Mouse (Mus musculus) hindbrain, embryonic 16.5 days (tissue): ENCODE measurements around the gene Rd3. TPM values are rescaled to one million over a fixed set of nuclear protein-coding genes. Genes with fewer than 3 reads are reported as not detected.

Experiments
- ATAC-seq: fragments of 200-750 bp; cut with Nextera tagmentation; 2 replicates; pipeline ENCODE4 v1.8.0; 2017; ENCODE audit warnings: moderate TSS enrichment, moderate library complexity
- H3K27ac ChIP-seq: fragments of 300-500 bp; sonication (generic); 2 replicates; pipeline ENCODE4 v1.5.1; 2014; ENCODE audit warnings: low read depth, mild to moderate bottlenecking, control low read depth, low read length, moderate library complexity
- H3K27me3 ChIP-seq: fragments of 300-500 bp; sonication (generic); replicated peaks from 2 replicates; pipeline ENCODE4 v1.6.1; 2014; ENCODE audit warnings: low read length; ENCODE audit not compliant: control insufficient read depth, insufficient read depth
- H3K36me3 ChIP-seq: fragments of 300-500 bp; sonication (generic); 2 replicates; pipeline ENCODE4 v1.6.1; 2014; ENCODE audit warnings: mild to moderate bottlenecking, low read length, moderate library complexity, mixed read lengths; ENCODE audit not compliant: control insufficient read depth, insufficient read depth
- H3K4me1 ChIP-seq: fragments of 300-500 bp; sonication (generic); 2 replicates; pipeline ENCODE4 v1.6.1; 2014; ENCODE audit warnings: low read depth, low read length; ENCODE audit not compliant: control insufficient read depth, insufficient read depth
- H3K4me2 ChIP-seq: fragments of 300-500 bp; sonication (generic); 2 replicates; pipeline ENCODE4 v1.6.1; 2014; ENCODE audit warnings: mild to moderate bottlenecking, low read length, control low read depth, moderate library complexity
- H3K4me3 ChIP-seq: fragments of 300-500 bp; sonication (generic); 2 replicates; pipeline ENCODE4 v1.5.1; 2014; ENCODE audit warnings: mild to moderate bottlenecking, low read length, control low read depth, moderate library complexity
- H3K9ac ChIP-seq: fragments of 300-500 bp; sonication (generic); 2 replicates; pipeline ENCODE4 v1.6.1; 2014; ENCODE audit warnings: low read depth, mild to moderate bottlenecking, control low read depth, low read length, moderate library complexity
- H3K9me3 ChIP-seq: fragments of 300-500 bp; sonication (generic); 2 replicates; pipeline ENCODE4 v1.6.1; 2014; ENCODE audit warnings: mild to moderate bottlenecking, low read length, moderate library complexity; ENCODE audit not compliant: control insufficient read depth
- WGBS: fragments of 180-500 bp; shearing (Covaris S2); extraction: QIAGEN DNeasy Blood & Tissue Kit; methylation state at CpG from one replicate; pipeline ENCODE4 v1.1.7; 2014; 5-methylcytosine and 5-hydroxymethylcytosine counted together
- polyA plus RNA-seq: library from polyadenylated mRNA; unstranded; fragments of >200 nt; fragmentation: Nextera tagmentation; extraction: Ambion mirVana; gene quantifications from 2 replicates; pipeline ENCODE4 v1.2.1, GENCODE M21; 2015

Gene Rd3
- polyA plus RNA-seq = 3.7 and 4.1 TPM in 2 replicates

DNA sequence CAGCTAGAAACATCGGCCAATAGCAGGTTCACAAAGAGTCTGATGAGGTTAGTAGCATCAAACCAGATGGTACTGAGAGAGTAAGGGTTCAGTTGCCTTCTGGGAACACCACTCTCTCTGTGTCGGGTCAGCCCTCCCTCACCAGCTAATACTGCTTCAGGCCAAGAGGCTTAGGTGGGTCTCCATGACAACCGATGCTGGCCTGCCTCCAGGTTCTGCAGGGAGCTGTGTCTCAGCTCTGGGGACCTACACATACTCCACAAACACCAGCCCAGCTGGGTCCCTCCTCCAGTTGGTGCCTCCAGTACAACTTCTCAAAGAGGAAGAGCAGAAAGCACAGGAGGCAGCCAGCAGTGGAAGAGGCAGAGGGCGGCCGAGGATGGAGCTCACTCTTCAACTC is at the start of gene Rd3:
TSS of gene Rd3 (plus strand) at position 184 of the 400 bp plus-strand sequence.
- H3K4me3 ChIP-seq = no peak within 1 kb of the TSS
- no peaks in the 10 kb centered on the region for H3K36me3 ChIP-seq
- H3K9ac ChIP-seq = no peak within 1 kb of the TSS
- no peak within 1 kb of the TSS for H3K27ac ChIP-seq
- no peaks in the 10 kb centered on the region for H3K9me3 ChIP-seq
- no peaks in the 10 kb centered on the region for H3K27me3 ChIP-seq
- 35% methylated on average over 5 of the region's 5 CpGs for WGBS
- ATAC-seq = peak; percentile 61
- peaks cover 9% of the 10 kb centered on the region for H3K4me1 ChIP-seq
- no peak within 1 kb of the TSS for H3K4me2 ChIP-seq

DNA sequence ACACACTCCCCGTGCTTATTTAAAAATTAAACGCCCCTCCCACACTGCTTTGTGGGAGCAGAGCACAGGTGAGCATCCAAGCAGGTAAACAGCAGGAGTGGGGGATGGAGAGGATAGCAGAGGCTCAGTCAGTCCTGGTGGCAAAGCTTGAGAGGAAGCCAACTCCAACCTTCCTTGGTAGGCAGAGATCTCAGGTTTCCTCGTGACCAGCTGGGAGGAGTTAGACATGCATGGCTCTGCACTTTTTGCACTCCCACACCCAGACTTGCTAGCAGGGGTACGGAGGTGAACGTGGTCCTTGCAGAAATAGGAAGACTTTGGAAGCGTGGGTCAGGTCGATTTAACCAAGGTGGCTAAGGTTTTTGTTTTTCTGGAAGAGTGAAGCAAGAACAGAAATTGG is 48.8 kb upstream of the Rd3 start:
- Histone ChIP-seq H3K4me1 (no peaks in the 10 kb centered on the region), H3K27ac (no peak overlapping the region), H3K9me3 (no peaks in the 10 kb centered on the region), H3K4me2 (no peak overlapping the region), H3K9ac (no peak overlapping the region), H3K27me3 (no peaks in the 10 kb centered on the region), H3K36me3 (no peaks in the 10 kb centered on the region), H3K4me3 (no peak overlapping the region)
- no peak for ATAC-seq
- WGBS = 83% methylated on average over 7 of the region's 7 CpGs

DNA sequence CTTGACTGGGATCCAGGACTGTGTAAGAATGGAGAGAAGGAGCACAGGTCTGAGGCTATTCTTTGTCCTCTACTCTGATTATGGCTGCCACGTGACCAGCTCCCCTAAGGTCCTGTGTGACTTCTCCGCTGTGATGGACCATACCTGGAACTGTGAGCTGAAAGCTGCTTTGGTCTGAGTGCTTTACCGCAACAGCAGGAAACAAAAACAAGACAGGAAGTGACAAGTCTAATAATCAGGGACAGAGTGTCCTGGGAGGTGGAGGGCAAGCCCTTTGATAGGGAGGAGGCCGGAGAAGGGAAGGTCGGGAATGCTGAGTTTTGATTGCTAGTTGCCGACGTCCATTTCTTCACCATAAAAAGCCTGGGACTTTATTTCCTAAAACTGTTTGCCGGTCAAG is 48.1 kb upstream of the Rd3 start:
- Histone ChIP-seq H3K9ac (no peak overlapping the region), H3K4me3 (no peak overlapping the region), H3K4me2 (no peak overlapping the region), H3K36me3 (no peaks in the 10 kb centered on the region), H3K27ac (no peak overlapping the region), H3K4me1 (no peaks in the 10 kb centered on the region), H3K27me3 (no peaks in the 10 kb centered on the region), H3K9me3 (no peaks in the 10 kb centered on the region)
- 80% methylated on average over 8 of the region's 8 CpGs for WGBS
- ATAC-seq = no peak

DNA sequence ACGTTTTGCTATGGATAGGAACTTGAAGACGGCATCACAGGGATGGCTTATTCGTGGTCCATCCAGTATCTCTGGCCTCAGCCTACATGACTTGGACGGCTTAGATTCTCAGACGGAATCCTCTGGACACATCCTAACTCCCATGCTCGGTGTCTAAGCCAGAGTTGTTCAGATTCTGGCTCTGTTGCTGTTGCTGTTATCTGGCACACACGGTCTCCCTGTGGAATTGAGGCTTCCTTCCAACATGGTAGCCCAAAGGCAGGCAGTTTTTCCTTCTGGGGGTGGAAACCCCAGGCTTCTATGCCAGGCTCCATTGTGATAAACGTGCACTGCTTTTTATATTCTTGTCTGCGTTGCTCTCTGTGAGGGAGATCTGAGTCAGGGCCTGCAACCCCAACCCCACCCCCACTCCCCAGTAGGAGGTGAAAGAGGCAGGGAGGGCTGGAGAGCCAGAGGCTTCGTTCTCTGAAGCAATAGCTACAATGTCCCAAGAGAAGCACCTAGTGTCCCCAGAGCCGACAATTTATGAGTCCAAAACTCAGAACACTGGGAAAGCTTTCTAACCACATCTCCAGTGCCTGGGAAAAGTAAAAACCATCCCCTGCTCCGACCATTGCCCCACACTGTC is 47.2 kb upstream of the Rd3 start:
- no peak for ATAC-seq
- Histone ChIP-seq H3K4me3 (no peak overlapping the region), H3K9me3 (no peaks in the 10 kb centered on the region), H3K4me1 (no peaks in the 10 kb centered on the region), H3K9ac (no peak overlapping the region), H3K27ac (no peak overlapping the region), H3K4me2 (no peak overlapping the region), H3K27me3 (no peaks in the 10 kb centered on the region), H3K36me3 (no peaks in the 10 kb centered on the region)
- WGBS = 67% methylated on average over 12 of the region's 12 CpGs

DNA sequence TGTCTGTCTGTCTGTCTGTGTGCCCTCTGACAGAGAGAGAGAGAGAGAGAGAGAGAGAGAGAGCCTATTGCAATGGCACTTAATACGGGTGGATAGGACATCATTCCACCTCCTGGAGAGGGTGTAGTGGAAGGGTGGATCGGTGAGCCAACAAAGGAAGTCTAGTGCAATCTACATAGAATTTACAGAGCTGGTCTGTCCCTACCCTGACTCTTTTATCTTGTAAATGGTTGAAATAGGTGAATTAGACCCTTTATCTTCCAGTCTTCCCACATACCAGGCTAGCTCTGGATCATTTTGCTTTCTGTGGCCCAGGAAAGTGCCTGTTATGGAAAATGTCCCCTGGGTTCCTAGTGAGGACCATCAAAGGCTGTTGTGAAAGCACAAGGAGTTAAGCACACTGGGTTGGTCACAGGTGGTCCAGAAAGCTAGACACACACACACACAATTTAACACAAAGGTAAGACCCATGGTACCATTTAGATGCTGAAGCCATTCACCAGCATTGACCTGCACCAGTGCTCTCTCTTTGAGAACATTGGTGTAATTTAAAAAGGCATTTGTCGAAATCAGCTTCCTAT is 46.6 kb upstream of the Rd3 start:
- no peak for ATAC-seq
- no peaks in the 10 kb centered on the region for H3K9me3 ChIP-seq
- H3K27me3 ChIP-seq = no peaks in the 10 kb centered on the region
- no peak overlapping the region for H3K4me3 ChIP-seq
- H3K9ac ChIP-seq = no peak overlapping the region
- no peak overlapping the region for H3K27ac ChIP-seq
- WGBS = 76% methylated on average over 3 of the region's 3 CpGs
- no peaks in the 10 kb centered on the region for H3K4me1 ChIP-seq
- H3K4me2 ChIP-seq = no peak overlapping the region
- H3K36me3 ChIP-seq = no peaks in the 10 kb centered on the region

DNA sequence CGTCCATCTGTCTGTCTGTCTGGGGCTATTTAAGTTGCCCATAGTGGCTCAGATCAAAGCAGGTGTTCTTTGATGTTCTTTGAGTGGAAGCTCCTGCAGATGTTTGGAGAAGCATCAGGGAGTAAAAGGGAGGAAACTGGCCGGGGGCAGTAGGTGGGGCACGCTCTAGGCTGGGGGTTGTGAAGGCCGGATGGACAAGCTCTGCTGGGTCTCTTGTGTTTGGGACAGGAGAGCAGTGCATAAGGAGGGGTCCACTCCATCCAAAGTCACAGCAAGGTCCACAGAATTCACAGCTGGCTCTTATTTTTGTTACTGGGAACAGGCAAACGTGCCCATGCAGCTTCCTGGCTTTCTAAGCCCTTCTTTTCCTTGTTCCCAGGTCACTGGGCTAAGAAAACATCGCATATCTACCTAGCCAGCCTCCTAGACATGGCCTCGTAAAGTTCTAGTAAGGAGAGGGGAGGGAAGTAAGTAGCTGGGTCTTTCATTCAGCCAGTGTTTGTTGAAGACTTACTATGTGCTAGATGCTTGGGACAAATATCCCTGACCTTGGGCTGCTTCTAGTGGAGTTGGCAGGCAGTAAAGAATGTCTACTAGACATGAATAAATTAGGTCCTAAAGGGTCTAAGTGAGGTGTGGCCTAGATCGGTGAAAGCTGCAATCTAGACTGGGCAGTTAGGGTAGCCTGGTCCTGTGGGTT is 44.7 kb upstream of the Rd3 start:
- H3K4me2 ChIP-seq = no peak overlapping the region
- 69% methylated on average over 8 of the region's 8 CpGs for WGBS
- ATAC-seq = no peak
- no peak overlapping the region for H3K9ac ChIP-seq
- H3K4me3 ChIP-seq = no peak overlapping the region
- H3K4me1 ChIP-seq = no peaks in the 10 kb centered on the region
- no peak overlapping the region for H3K27ac ChIP-seq
- H3K9me3 ChIP-seq = no peaks in the 10 kb centered on the region
- H3K27me3 ChIP-seq = no peaks in the 10 kb centered on the region
- no peaks in the 10 kb centered on the region for H3K36me3 ChIP-seq

DNA sequence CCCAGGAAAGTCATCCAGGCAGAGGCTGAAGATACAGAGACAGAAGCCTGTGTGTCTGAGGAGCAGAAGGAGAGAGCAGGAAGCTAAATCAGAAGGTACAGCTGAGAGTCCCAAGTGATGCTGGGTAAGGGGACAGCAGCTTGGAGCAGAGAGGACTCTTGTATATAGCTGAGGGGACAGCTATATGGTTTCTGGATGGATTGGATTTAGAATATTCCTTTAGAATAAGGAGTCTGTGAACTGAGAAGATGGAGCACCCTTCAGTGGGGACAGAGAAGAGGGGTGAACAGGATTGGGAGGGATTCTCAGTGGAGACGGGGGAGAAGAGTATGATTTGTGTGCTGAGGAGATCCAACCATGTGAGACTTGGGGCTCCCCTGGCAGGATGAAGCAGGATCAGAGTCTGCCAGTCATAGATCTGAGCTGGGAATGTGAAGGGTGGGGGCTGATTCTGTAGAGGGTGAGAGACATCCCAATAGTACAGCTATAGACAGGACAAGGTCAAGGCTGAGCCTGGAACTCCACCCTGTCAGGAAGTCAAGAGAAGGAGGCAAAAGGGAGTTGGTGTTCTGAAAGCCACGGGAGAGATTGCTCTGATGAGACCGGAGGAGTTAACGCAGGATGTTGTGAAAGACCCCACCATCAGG is 44.1 kb upstream of the Rd3 start:
- ATAC-seq = no peak
- Histone ChIP-seq H3K9me3 (no peaks in the 10 kb centered on the region), H3K4me2 (no peak overlapping the region), H3K36me3 (no peaks in the 10 kb centered on the region), H3K4me1 (no peaks in the 10 kb centered on the region), H3K4me3 (no peak overlapping the region), H3K27ac (no peak overlapping the region), H3K27me3 (no peaks in the 10 kb centered on the region), H3K9ac (no peak overlapping the region)
- WGBS = 76% methylated on average over 4 of the region's 4 CpGs

DNA sequence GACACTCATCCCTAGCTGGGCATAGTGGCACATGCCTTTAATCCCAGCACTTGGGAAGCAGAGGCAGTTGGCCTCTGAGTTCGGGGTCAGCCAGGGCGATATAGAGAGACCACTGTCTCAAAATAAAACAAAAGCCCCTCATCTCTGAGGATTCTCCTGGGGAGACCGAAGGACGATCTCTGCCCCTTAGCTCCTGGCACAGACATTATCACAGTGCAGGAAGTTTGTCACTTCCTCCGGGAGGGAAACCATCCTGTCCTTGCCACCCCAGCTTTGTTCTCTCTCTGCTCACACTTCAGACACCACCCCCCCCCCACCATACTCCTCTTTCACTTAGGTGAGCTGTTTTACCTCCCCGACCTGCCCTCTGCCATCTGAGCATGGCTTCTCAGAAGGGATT is 33.5 kb upstream of the Rd3 start:
- WGBS = 80% methylated on average over 6 of the region's 6 CpGs
- Histone ChIP-seq H3K9ac (no peak overlapping the region), H3K4me1 (no peaks in the 10 kb centered on the region), H3K36me3 (no peaks in the 10 kb centered on the region), H3K9me3 (no peaks in the 10 kb centered on the region), H3K27ac (no peak overlapping the region), H3K4me2 (no peak overlapping the region), H3K4me3 (no peak overlapping the region), H3K27me3 (no peaks in the 10 kb centered on the region)
- ATAC-seq = no peak

DNA sequence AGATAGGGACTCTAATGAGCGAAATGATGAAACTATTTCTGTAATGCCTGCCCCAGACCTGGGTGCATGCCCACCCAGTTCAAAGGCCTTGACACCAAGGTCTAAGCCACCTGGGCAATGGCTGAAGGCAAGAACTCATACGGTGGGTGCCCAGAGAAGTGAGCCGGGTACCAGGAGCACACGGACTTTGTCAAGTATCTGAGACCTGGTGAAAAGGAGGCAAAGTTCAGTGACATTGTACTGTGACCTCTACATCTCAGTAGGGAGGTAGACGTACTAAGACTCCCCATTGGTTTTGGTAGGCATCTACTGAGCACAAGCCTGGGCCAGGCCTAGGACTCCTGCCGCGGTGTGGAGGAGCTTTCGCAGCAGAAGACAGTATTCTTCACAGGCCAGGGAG is 31.8 kb upstream of the Rd3 start:
- WGBS = 95% methylated on average over 8 of the region's 8 CpGs
- H3K9ac ChIP-seq = no peak overlapping the region
- no peaks in the 10 kb centered on the region for H3K9me3 ChIP-seq
- H3K27me3 ChIP-seq = no peaks in the 10 kb centered on the region
- no peak overlapping the region for H3K27ac ChIP-seq
- ATAC-seq = no peak
- H3K36me3 ChIP-seq = no peaks in the 10 kb centered on the region
- no peak overlapping the region for H3K4me3 ChIP-seq
- H3K4me2 ChIP-seq = no peak overlapping the region
- no peaks in the 10 kb centered on the region for H3K4me1 ChIP-seq
